Mouse (Mus musculus): Measurements from ENCODE around the gene Thrb. TPM values are rescaled to one million over a fixed set of nuclear protein-coding genes. Genes with fewer than 3 reads are reported as not detected.

Thrb gene
- total RNA-seq, 2 experiments from 2014 or later, result 19.3 to 23.8 TPM

DNA sequence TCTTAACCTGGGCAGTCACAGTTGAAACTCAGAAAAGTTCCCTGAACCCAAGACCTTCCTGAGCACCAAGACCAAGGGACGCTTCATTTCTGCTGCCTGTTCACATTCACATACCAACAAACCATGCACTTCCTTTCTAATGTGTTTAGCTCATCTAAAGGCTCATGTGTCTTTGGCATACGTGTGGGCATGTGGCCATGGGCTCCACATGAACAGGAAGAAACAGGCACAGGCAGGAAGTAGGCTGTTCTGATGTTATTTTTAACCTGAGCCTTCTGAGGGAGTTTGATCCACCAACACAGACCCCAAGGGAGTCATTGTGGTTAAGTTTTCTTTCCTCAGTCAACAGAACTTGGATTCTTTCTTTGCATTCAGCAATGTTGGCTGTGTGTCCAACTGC is 341.8 kb downstream of the Thrb start:
- intact Hi-C loops (cut with DNase I), result no loop called here
- no peak for DNase-seq

DNA sequence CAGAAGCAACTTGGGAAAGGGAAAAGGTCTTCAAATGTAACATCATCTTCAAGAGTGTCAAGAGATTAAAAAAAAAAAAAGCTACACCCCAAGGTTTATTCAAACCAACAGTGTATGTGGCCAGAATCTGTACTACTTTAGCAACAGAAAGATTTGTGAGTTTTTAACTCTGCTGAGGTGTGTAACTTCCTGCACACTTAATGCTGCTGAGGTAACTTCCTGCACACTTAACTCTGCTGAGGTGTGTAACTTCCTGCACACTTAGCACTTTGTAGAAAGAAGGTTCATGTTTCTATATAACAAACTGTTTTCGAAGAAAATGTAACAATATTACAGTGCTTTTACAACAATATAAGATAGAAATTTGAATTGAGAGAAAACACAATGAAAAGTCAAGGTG is 343.6 kb downstream of the Thrb start:
- no peak for DNase-seq
- intact Hi-C loops (cut with DNase I), result no loop called here

DNA sequence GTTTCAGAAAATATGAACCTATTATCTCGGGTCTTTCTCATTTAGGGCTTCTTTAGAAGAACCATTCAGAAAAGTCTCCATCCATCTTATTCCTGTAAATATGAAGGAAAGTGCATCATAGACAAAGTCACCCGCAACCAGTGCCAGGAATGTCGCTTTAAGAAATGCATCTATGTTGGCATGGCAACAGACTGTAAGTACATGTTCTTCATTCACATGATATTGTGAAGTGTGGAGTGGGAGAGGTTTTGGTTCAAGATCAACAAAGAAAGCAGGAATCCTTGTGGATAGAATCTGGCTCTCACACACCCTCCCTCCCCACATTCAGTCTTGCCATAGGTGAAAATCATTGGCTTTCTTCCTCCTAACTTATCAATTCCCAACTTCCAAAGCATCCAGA is 348.5 kb downstream of the Thrb start:
- intact Hi-C loops (cut with DNase I), result no loop called here
- no peak for DNase-seq

DNA sequence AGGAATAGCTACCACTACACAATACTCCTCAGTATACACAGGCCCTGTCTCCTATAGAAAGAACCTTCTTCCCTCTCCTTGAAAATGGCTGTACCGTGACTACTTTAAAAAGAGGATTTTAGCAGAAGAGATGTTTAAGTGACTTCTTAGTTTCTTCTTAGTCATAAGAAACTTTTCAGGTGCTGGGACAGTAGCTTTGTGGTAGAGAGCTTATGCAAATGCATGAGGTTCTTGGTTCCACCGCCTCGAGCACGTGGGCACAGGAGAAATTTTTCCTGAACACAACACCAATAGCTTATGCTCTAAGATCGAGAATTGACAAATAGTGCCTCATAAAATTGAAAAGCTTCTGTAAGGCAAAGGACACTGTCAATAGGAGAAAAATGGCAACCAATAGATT is 356.5 kb downstream of the Thrb start:
- intact Hi-C loops (cut with DNase I), result no loop called here
- no peak for DNase-seq

DNA sequence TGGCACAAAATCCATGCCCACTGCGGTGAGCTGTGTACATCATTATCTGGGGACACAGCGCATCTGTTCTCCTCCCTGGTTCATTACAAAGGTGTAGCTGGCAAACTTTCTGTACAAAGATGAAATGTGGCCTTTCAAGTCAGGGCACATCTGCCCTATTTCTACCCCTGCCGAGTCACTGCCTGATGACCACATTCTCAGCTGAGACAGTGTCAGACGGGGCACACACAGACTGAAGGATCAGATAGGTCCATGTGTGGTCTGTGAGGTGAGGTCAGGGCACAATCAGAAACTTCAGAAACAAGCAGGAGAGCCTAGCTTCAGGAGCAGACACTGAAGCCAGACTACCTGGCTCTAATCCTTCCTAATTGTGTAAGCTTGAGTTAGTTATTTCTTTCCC is 360.1 kb downstream of the Thrb start:
- DNase-seq, result no peak

DNA sequence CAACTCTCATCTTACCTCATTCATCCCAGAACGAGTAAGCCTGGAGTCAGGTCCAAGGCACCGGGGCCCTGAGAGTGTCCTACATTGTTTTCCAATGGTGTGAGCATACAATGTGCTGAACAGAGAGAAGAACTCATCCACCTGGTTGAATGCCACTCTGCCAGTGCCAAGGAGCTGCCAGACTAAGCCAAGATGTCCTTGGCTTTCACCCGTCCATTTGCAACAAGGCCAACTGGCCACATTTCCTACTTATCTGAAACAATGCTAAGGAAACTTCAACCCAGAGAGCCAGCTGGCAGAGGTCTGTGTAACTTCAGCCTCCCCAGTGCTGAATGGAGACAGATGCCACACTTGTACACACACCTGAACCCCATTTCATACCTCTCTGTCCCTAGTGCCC is 360.6 kb downstream of the Thrb start:
- DNase-seq, result no peak
- intact Hi-C loops (cut with DNase I), result no loop called here

More for the DNA sequence above, 360.1 kb downstream of the Thrb start:
- intact Hi-C loops (cut with DNase I), result no loop called here

DNA sequence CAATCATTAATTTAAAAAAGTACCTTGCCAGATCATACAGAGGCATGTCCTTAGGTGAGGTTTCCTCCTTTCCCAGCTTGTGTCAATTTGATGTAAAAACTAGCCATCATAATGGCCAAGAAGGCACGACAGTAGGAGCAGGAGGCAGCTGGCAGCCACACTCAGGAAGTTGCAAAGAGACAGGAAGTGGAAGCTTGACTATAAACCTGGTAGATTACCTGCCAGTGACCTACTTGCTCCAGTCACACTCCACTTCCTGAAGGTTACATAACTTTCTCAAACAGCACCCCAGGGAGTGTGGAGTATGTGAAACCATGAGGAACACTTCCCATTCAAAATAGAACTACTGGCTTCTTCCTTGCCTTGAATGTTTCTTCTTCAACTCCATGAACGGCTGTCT is 361.7 kb downstream of the Thrb start:
- no peak for DNase-seq
- intact Hi-C loops (cut with DNase I), result no loop called here

DNA sequence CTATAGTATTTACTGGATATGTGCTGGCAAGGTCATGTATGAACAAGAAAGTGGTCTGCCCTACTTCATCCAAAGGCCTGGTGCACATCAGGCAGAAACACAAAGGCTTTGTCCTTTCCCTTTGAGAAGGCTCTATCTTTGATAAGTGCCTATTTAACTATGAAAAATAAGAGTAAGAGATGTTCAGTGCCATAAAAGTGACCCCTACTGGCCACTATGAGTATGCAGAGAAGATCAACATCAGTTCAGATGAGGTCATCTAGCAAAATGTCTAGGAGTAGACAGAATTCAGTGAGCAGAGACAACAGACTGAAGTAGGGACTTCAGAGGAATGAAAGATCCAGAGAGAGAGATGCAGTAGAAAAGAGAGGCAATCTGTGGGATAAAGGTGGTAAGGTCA is 362.3 kb downstream of the Thrb start:
- intact Hi-C loops (cut with DNase I), result no loop called here
- no peak for DNase-seq

DNA sequence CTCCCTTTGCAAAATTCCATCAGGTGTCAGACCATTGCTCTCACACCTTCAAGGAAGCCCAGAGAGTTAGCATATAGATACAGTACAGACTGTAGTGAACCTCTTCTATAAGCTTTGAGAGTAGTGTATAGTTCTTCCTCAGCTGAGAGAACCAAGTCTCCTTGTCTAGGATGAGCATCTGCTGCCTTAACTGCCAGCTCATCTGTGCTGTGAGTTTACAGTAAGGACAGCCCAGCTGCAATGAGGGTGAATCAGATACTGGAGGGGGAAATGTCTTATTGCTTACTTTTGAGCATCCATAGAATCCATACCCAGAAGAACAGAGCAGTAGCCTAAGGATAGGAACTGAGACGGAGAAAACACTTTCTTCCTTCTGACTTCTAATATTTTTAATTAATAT is 367.8 kb downstream of the Thrb start:
- intact Hi-C loops (cut with DNase I), result no loop called here
- no peak for DNase-seq

DNA sequence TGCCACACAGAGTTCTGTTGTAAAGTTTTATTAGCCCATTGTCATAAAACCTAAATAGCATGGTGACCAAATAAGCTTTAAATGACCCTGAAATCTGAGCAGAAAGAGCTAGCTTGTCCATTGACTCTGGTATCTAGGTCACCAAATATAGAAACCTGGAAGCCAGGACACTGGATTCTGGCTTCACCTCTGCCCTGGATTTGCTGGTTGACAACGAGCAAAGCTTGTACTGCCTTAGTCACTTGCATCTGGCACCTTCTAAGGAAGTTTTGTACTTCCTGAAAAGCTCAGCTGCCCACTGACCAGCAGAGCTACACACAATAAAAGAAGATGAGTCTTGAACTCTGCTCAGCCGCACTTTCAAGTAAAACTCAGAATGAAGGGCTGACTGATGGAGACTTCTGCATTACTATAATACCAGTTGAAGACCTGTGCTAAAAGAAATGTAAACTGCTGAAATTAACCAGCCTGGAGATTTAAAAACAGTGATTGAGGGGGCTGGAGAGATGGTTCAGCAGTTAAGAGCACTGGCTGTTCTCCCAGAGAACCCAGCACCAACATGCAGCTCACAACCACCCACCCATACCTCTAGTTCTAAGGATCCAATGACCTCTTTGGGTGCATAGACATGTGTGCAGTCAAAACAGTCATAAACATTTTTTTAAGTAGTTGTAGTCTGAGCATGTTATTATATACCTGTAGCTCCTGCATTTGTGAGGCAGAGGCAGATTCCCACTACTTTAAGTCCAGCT is 369.3 kb downstream of the Thrb start:
- DNase-seq, result no peak
- intact Hi-C loops (cut with DNase I), result no loop called here

DNA sequence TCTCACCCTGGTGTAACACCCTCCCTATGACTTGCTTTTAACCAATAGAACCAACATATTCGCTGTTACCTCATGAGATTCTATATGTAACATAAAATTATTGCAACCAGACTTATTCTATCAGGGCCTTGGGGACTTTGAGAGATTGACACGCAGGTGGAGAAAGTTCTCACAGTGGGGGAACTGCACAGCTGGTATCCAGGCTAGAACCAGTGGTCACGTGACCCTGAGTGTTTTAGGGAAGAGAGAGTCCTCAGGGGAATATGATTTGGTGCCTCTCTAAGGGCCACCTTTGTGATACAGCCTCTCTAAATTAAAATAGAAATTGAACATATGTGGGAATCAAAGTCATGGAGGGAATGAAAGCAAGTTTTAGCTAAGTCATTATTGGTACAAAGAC is 371.9 kb downstream of the Thrb start:
- intact Hi-C loops (cut with DNase I), result no loop called here
- DNase-seq, result no peak

DNA sequence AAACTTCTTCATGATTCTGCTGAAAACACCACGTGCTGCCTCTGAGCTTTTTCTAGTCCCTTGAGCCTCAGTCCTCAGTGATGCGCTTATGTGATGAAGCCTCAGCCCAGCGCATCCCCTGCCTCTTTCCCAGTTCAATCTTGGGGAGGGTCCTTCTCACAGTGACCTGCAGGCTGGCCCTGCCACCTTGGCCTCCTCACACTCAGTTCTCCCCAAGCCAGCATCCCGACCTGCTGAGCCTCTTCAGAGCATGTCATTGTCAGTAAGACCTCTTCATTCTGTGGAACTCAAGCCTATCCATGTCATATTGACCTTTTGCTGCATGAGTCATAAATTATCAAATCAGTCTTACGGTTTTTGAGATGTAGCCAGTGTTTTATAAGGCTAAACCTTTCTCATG is 376.5 kb downstream of the Thrb start:
- DNase-seq, result no peak
- intact Hi-C loops (cut with DNase I), result no loop called here

DNA sequence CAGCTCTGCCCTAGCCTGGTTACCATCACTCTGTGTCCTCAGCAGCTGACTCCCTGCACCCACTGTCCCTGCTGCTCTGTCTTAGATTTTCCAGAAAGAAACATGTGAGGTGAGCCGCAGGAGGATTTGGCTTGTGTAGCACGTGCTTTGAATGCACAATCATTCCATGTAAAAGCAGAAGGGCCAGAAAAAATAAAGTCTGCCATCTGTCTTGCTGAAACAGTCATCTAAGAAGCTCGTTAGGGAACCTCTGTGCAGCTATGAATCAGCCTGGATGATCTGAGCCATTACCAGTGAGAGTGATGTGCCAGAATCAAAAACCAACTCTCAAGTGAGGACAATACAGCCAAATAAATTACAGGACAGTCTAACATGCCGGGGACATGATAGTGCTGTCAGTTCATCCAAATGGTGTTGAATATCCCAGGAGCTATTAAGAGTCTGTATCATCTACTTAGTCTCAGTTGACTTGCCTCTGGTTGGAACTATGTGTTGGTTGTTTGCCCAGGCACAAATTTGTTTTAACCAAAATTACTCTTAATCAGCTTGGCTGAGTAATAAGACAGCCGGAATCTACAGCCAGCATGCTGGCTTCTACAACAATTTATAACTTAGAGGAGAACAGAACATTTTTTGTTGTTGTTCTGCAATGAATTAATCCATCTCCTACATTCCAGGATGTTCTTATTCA is 402.2 kb downstream of the Thrb start:
- DNase-seq, result no peak
- intact Hi-C loops (cut with DNase I), result no loop called here

Measured in gastrocnemius, postnatal 36 days (tissue).